Mouse (Mus musculus): Measurements from ENCODE around the gene Ano8. TPM values are rescaled to one million over a fixed set of nuclear protein-coding genes. Genes with fewer than 3 reads are reported as not detected.
"Not testable (repeated sequence)": the region's sequence is repeated elsewhere in the genome, so short reads cannot be mapped to it uniquely, and the experiment has no call there.

Gene Ano8
- polyA plus RNA-seq, 1 experiment from 2014 or later, result 9.6 TPM

DNA sequence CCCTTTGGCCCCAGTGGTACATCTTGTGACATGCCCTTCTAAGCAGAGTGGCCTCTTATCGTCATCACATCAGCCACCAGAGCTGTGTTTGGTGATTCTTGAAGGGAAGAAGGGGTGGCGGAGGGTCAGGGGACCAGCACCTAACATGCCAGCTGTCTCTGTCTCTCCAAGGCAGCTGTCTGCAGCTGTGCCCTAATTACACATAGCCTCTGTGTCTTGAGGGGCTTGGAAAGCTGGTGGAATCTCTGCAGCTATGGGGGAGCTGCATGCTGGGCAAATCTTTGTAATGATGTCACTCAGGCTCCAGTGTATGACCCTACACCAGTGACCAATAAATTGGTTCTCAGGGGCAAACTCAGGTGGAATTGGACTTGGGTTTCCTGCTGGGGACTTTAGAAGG is 33.1 kb downstream of the Ano8 start:
- H3K4me1 ChIP-seq, result no peaks in the 10 kb centered on the region
- H3K36me3 ChIP-seq (replicated peaks), result 0 out of 2 replicates have a peak, but pooled peaks cover 10% of the 10 kb centered on the region
- H3K9ac ChIP-seq, result no peak overlapping the region
- no peak overlapping the region for H3K27ac ChIP-seq
- H3K4me2 ChIP-seq, result no peak overlapping the region
- H3K9me3 ChIP-seq, result no peaks in the 10 kb centered on the region
- no peak overlapping the region for H3K4me3 ChIP-seq
- H3K27me3 ChIP-seq (replicated peaks), result no peaks in the 10 kb centered on the region
- no peak for ATAC-seq (replicated peaks)
- 82% methylated on average over 2 of the region's 2 CpGs for WGBS

DNA sequence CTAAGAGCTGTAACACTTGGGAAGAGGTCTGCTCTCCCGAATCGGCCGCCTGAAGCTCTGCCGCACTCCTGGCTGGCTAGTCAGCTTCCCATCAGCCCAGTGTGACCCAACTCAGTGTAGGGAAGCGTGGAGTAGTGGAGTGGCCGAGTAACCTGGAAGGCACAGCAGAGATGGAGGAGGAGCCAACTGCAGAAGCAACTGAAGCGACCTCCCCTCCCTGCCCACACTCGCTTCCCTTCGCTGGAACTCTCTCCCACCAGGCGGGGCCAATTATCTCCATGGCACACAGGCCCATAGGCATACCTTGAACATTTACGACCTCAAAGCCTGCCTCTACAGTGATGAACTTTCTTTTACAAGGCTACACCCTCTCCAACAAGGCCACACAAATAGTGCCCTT is 34.0 kb downstream of the Ano8 start:
- no peak overlapping the region for H3K4me2 ChIP-seq
- WGBS, result 62% methylated on average over 11 of the region's 11 CpGs
- no peak overlapping the region for H3K4me3 ChIP-seq
- no peak overlapping the region for H3K27ac ChIP-seq
- no peaks in the 10 kb centered on the region for H3K9me3 ChIP-seq
- no peak for ATAC-seq (replicated peaks)
- H3K36me3 ChIP-seq (replicated peaks), result 0 out of 2 replicates have a peak, but pooled peaks cover 3% of the 10 kb centered on the region
- H3K4me1 ChIP-seq, result no peaks in the 10 kb centered on the region
- no peaks in the 10 kb centered on the region for H3K27me3 ChIP-seq (replicated peaks)
- no peak overlapping the region for H3K9ac ChIP-seq

DNA sequence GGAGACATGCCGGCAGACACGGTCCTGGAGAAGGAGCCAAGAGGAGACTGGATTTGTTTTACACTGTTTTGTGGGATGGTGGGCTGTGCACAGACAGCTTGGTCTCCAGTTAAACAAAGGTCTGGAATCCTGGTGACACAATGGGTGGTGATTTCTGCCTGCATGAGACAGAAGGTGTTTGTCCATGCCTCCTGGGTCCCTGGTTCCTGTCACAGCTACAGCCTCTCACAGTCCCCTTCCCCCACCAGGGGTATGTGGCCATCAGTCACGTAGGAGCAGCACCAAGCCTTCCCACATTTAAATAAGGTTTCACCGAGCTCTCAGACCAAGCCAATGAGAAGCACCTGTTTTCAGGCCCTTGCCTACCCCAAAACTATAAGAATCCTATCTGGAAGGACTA is 34.4 kb downstream of the Ano8 start:
- no peak for ATAC-seq (replicated peaks)
- WGBS, result 68% methylated on average over 4 of the region's 4 CpGs
- Histone ChIP-seq H3K4me1 (no peaks in the 10 kb centered on the region), H3K4me3 (no peak overlapping the region), H3K27ac (no peak overlapping the region), H3K4me2 (no peak overlapping the region), H3K9me3 (no peaks in the 10 kb centered on the region), H3K9ac (no peak overlapping the region), H3K27me3 (replicated peaks) (no peaks in the 10 kb centered on the region), H3K36me3 (replicated peaks) (no peaks in the 10 kb centered on the region)

DNA sequence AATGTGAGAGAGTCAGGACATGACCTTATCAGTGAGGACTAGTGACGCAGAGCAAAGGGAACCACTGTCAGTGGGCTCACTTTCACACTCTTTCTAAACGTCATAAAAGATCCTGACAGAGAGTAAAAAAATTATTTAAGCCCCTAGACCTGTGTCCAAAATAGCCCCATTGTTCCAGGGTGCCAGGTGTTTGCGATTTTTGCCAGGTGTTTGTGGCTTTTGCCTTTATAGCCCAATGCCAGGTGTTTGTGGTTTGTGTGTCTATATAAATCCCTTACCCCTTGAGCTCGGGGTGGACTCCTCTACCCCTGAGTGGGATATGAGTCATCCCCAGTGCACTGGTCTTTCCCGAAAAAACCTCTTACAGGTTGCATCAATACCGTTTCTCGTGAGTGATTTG is 40.7 kb downstream of the Ano8 start:
- H3K4me3 ChIP-seq, result no peak overlapping the region
- H3K27ac ChIP-seq, result no peak overlapping the region
- no peak overlapping the region for H3K9ac ChIP-seq
- WGBS, result 85% methylated on average over 7 of the region's 7 CpGs
- no peak for ATAC-seq (replicated peaks)
- no peaks in the 10 kb centered on the region for H3K4me1 ChIP-seq
- H3K9me3 ChIP-seq, result no peaks in the 10 kb centered on the region
- no peaks in the 10 kb centered on the region for H3K36me3 ChIP-seq (replicated peaks)
- 0 out of 2 replicates have a peak, but pooled peaks cover 2% of the 10 kb centered on the region for H3K27me3 ChIP-seq (replicated peaks)
- no peak overlapping the region for H3K4me2 ChIP-seq

DNA sequence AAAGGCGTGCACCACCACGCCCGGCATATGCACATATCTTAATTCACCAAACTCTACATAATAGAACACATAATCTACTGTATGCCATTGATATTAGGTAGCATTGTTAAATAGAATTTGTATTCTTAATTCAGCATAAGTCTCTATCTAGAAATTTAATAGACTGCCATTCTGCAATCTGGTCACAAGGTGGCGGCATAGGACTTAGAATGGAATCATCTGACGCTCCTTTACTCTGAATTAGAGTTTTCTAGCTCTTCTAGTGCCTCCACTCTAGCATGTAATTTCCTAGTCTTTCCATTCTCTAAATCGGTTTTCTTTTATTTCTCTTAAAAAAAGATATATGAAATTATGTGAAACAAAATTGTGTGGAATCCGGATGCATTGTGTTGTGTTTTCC is 44.4 kb downstream of the Ano8 start:
- Histone ChIP-seq H3K27me3 (replicated peaks) (0 out of 2 replicates have a peak, but pooled peaks cover 2% of the 10 kb centered on the region), H3K4me2 (no peak overlapping the region), H3K4me1 (no peaks in the 10 kb centered on the region), H3K27ac (no peak overlapping the region), H3K4me3 (no peak overlapping the region), H3K36me3 (replicated peaks) (no peaks in the 10 kb centered on the region), H3K9me3 (no peaks in the 10 kb centered on the region), H3K9ac (no peak overlapping the region)
- ATAC-seq (replicated peaks), result peak; percentile 42; the same call in 1 of the 2 replicates
- WGBS, result 2% methylated on average over 7 of the region's 7 CpGs

DNA sequence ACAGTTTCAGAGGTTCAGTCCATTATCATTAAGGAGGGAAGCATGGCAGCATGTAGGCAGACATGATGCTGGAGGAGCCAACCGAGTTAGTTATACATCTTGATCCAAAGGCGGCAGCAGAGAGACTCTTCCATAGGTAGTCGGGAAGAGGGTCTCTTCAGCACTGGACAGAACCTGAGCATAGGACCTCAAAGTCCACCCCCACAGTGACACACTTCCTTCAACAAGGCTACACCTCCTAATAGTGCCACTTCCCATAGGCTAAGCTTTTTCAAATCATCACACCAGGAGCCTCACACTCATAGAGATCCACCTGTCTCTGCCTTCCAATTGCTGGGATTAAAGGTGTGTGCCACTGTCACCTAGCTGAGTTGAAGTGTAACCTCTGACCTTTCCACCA is 48.7 kb downstream of the Ano8 start:
- Histone ChIP-seq H3K4me3 (no peak overlapping the region), H3K4me1 (no peaks in the 10 kb centered on the region), H3K4me2 (no peak overlapping the region), H3K9me3 (no peaks in the 10 kb centered on the region), H3K27ac (no peak overlapping the region), H3K36me3 (replicated peaks) (no peaks in the 10 kb centered on the region), H3K27me3 (replicated peaks) (0 out of 2 replicates have a peak, but pooled peaks cover 2% of the 10 kb centered on the region), H3K9ac (no peak overlapping the region)
- no peak for ATAC-seq (replicated peaks)
- 50% methylated on average over 3 of the region's 3 CpGs for WGBS

DNA sequence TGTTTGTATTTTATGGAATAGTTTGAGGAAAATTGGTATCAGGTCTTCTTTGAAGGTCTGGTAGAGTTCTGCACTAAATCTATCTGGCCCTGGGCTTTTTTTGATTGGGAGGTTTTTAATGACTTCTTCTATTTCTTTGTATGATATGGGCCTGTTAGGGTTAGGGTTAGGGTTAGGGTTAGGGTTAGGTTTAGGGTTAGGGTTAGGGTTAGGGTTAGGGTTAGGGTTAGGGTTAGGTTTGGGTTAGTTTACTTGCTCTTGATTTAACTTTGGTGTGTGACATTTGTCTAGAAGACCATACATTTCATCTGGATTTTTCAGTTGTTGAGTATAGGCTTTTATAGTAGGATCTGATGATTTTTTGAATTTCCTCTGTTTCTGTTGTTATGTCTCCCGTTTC is 52.8 kb downstream of the Ano8 start:
- not testable (repeated sequence) for H3K9me3 ChIP-seq; H3K4me3 ChIP-seq; H3K27me3 ChIP-seq (replicated peaks); H3K27ac ChIP-seq; ATAC-seq (replicated peaks); H3K36me3 ChIP-seq (replicated peaks); H3K4me2 ChIP-seq; H3K9ac ChIP-seq; H3K4me1 ChIP-seq
- 90% methylated on average over 1 of the region's 1 CpGs for WGBS

Other genes with a start within 250 kb of the Ano8 start
- gene Myo9b, start 213.2 kb downstream of the Ano8 start, polyA plus RNA-seq (2015; fragmentation: Nextera tagmentation; extraction: Ambion mirVana), result 18.7 and 20.2 TPM in 2 replicates
- gene Haus8, start 213.0 kb downstream of the Ano8 start, polyA plus RNA-seq (2015; fragmentation: Nextera tagmentation; extraction: Ambion mirVana), result 64.2 and 65.3 TPM in 2 replicates
- 117 and 119 TPM in 2 replicates for gene Use1, start 119.1 kb downstream of the Ano8 start, polyA plus RNA-seq (2015; fragmentation: Nextera tagmentation; extraction: Ambion mirVana)
- 6.5 and 6.8 TPM in 2 replicates for gene Ocel1, start 114.7 kb downstream of the Ano8 start, polyA plus RNA-seq (2015; fragmentation: Nextera tagmentation; extraction: Ambion mirVana)
- 25.0 and 28.7 TPM in 2 replicates for gene Nr2f6, start 104.0 kb downstream of the Ano8 start, polyA plus RNA-seq (2015; fragmentation: Nextera tagmentation; extraction: Ambion mirVana)
- gene Ushbp1, start 90.2 kb downstream of the Ano8 start, polyA plus RNA-seq (2015; fragmentation: Nextera tagmentation; extraction: Ambion mirVana), result 7.4 and 7.7 TPM in 2 replicates
- 101 and 102 TPM in 2 replicates for gene Babam1, start 89.1 kb downstream of the Ano8 start, polyA plus RNA-seq (2015; fragmentation: Nextera tagmentation; extraction: Ambion mirVana)
- 6.5 and 6.7 TPM in 2 replicates for gene Ankle1, start 80.0 kb downstream of the Ano8 start, polyA plus RNA-seq (2015; fragmentation: Nextera tagmentation; extraction: Ambion mirVana)
- 188 and 206 TPM in 2 replicates for gene Abhd8, start 22.3 kb downstream of the Ano8 start, polyA plus RNA-seq (2015; fragmentation: Nextera tagmentation; extraction: Ambion mirVana)
- gene Mrpl34, start 21.0 kb downstream of the Ano8 start, polyA plus RNA-seq (2015; fragmentation: Nextera tagmentation; extraction: Ambion mirVana), result 173 and 174 TPM in 2 replicates
- 240 and 242 TPM in 2 replicates for gene Dda1, start 16.8 kb downstream of the Ano8 start, polyA plus RNA-seq (2015; fragmentation: Nextera tagmentation; extraction: Ambion mirVana)
- 12.0 and 13.9 TPM in 2 replicates for gene Gtpbp3, start 2.1 kb upstream of the Ano8 start, polyA plus RNA-seq (2015; fragmentation: Nextera tagmentation; extraction: Ambion mirVana)
- gene Plvap, start 25.8 kb upstream of the Ano8 start, polyA plus RNA-seq (2015; fragmentation: Nextera tagmentation; extraction: Ambion mirVana), result 5.2 and 5.6 TPM in 2 replicates
- 0.09 and 0.15 TPM in 2 replicates for gene Ccdc194, start 39.7 kb upstream of the Ano8 start, polyA plus RNA-seq (2015; fragmentation: Nextera tagmentation; extraction: Ambion mirVana)
- gene Bst2, start 51.5 kb upstream of the Ano8 start, polyA plus RNA-seq (2015; fragmentation: Nextera tagmentation; extraction: Ambion mirVana), result 11.5 and 18.0 TPM in 2 replicates
- gene Mvb12a, start 57.0 kb upstream of the Ano8 start, polyA plus RNA-seq (2015; fragmentation: Nextera tagmentation; extraction: Ambion mirVana), result 61.6 and 62.2 TPM in 2 replicates
- 0.13 TPM in 1 of 2 replicates, not detected in the other for gene Tmem221, start 72.9 kb upstream of the Ano8 start, polyA plus RNA-seq (2015; fragmentation: Nextera tagmentation; extraction: Ambion mirVana)
- gene Nxnl1, start 80.6 kb upstream of the Ano8 start, polyA plus RNA-seq (2015; fragmentation: Nextera tagmentation; extraction: Ambion mirVana), result 0.08 TPM in 1 of 2 replicates, not detected in the other
- gene Slc27a1, start 82.9 kb upstream of the Ano8 start, polyA plus RNA-seq (2015; fragmentation: Nextera tagmentation; extraction: Ambion mirVana), result 66.9 and 67.4 TPM in 2 replicates
- gene Pgls, start 106.2 kb upstream of the Ano8 start, polyA plus RNA-seq (2015; fragmentation: Nextera tagmentation; extraction: Ambion mirVana), result 217 and 221 TPM in 2 replicates
- gene Fam129c, start 111.7 kb upstream of the Ano8 start, polyA plus RNA-seq (2015; fragmentation: Nextera tagmentation; extraction: Ambion mirVana), result 9.3 and 9.4 TPM in 2 replicates
- gene Colgalt1, start 125.0 kb upstream of the Ano8 start, polyA plus RNA-seq (2015; fragmentation: Nextera tagmentation; extraction: Ambion mirVana), result 70.5 and 74.5 TPM in 2 replicates
- gene Unc13a, start 185.8 kb upstream of the Ano8 start, polyA plus RNA-seq (2015; fragmentation: Nextera tagmentation; extraction: Ambion mirVana), result 26.9 and 27.4 TPM in 2 replicates
- gene Jak3, start 190.3 kb upstream of the Ano8 start, polyA plus RNA-seq (2015; fragmentation: Nextera tagmentation; extraction: Ambion mirVana), result 5.2 and 5.8 TPM in 2 replicates
- 0.37 and 1.5 TPM in 2 replicates for gene Insl3, start 203.3 kb upstream of the Ano8 start, polyA plus RNA-seq (2015; fragmentation: Nextera tagmentation; extraction: Ambion mirVana)
- 0.27 and 0.36 TPM in 2 replicates for gene B3gnt3, start 215.8 kb upstream of the Ano8 start, polyA plus RNA-seq (2015; fragmentation: Nextera tagmentation; extraction: Ambion mirVana)
- 96.0 and 102 TPM in 2 replicates for gene Fcho1, start 239.8 kb upstream of the Ano8 start, polyA plus RNA-seq (2015; fragmentation: Nextera tagmentation; extraction: Ambion mirVana)